Mouse (Mus musculus): ENCODE results near the gene Slc30a3. TPM values are rescaled to one million over a fixed set of nuclear protein-coding genes. Genes with fewer than 3 reads are reported as not detected.

The Slc30a3 gene
- polyA plus RNA-seq, 1 experiment from 2014 or later, result 0.48 TPM

GRCm38 (mm10) chr5:31082935-31083625 is 25.0 kb downstream of the Slc30a3 start:
- H3K27ac ChIP-seq (ENCODE audit: low read length), result no peak overlapping the region
- no peaks in the 10 kb centered on the region; the same call in 1 of the 2 replicates for H3K27me3 ChIP-seq (ENCODE audit: control insufficient read depth, insufficient read depth, low read depth, low read length)
- no peaks in the 10 kb centered on the region for H3K9me3 ChIP-seq (replicated peaks; ENCODE audit: control insufficient read depth, low read length)
- ATAC-seq (ENCODE audit: low read depth), result no peak
- H3K4me3 ChIP-seq (ENCODE audit: low read depth, low read length), result no peak overlapping the region
- peaks cover 3% of the 10 kb centered on the region; the same call in 1 of the 2 replicates for H3K36me3 ChIP-seq (ENCODE audit: control insufficient read depth, insufficient read depth)
- H3K4me1 ChIP-seq (ENCODE audit: control insufficient read depth, low read depth, low read length), result no peaks in the 10 kb centered on the region; the same call in 1 of the 2 replicates
- no peak overlapping the region for H3K4me2 ChIP-seq (ENCODE audit: low read depth, low read length)
- 15% methylated on average over 12 of the region's 12 CpGs for WGBS (ENCODE audit: insufficient replicate concordance)
- H3K9ac ChIP-seq (ENCODE audit: low read depth, low read length), result no peak overlapping the region

- no peak for ATAC-seq (ENCODE audit: low read depth)
- Histone ChIP-seq H3K4me2 (ENCODE audit: low read depth, low read length) (no peak overlapping the region), H3K27me3 (ENCODE audit: control insufficient read depth, insufficient read depth, low read depth, low read length) (no peaks in the 10 kb centered on the region)
These were observed 25.7 kb downstream of the Slc30a3 start for GRCm38 (mm10) chr5:31082355-31082754.

GRCm38 (mm10) chr5:31081386-31081785 is 26.7 kb downstream of the Slc30a3 start:
- Histone ChIP-seq H3K36me3 (ENCODE audit: control insufficient read depth, insufficient read depth) (peaks cover 4% of the 10 kb centered on the region; the same call in 1 of the 2 replicates), H3K9ac (ENCODE audit: low read depth, low read length) (no peak overlapping the region), H3K4me2 (ENCODE audit: low read depth, low read length) (no peak overlapping the region), H3K27me3 (ENCODE audit: control insufficient read depth, insufficient read depth, low read depth, low read length) (no peaks in the 10 kb centered on the region), H3K27ac (ENCODE audit: low read length) (no peak overlapping the region), H3K4me1 (ENCODE audit: control insufficient read depth, low read depth, low read length) (no peaks in the 10 kb centered on the region; the same call in 1 of the 2 replicates), H3K4me3 (ENCODE audit: low read depth, low read length) (no peak overlapping the region), H3K9me3 (replicated peaks; ENCODE audit: control insufficient read depth, low read length) (no peaks in the 10 kb centered on the region)
- no peak for ATAC-seq (ENCODE audit: low read depth)
- 68% methylated on average over 3 of the region's 3 CpGs for WGBS (ENCODE audit: insufficient replicate concordance)

More at GRCm38 (mm10) chr5:31082355-31082754, 25.7 kb downstream of the Slc30a3 start:
- Histone ChIP-seq H3K36me3 (ENCODE audit: control insufficient read depth, insufficient read depth) (peaks cover 4% of the 10 kb centered on the region; the same call in 1 of the 2 replicates), H3K4me3 (ENCODE audit: low read depth, low read length) (no peak overlapping the region), H3K9ac (ENCODE audit: low read depth, low read length) (no peak overlapping the region), H3K9me3 (replicated peaks; ENCODE audit: control insufficient read depth, low read length) (no peaks in the 10 kb centered on the region), H3K27ac (ENCODE audit: low read length) (no peak overlapping the region), H3K4me1 (ENCODE audit: control insufficient read depth, low read depth, low read length) (no peaks in the 10 kb centered on the region; the same call in 1 of the 2 replicates)
- 18% methylated on average over 5 of the region's 5 CpGs for WGBS (ENCODE audit: insufficient replicate concordance)

- Histone ChIP-seq H3K9ac (ENCODE audit: low read depth, low read length) (no peak overlapping the region), H3K27ac (ENCODE audit: low read length) (no peak overlapping the region), H3K4me2 (ENCODE audit: low read depth, low read length) (no peak overlapping the region), H3K36me3 (ENCODE audit: control insufficient read depth, insufficient read depth) (peaks cover 4% of the 10 kb centered on the region; the same call in 1 of the 2 replicates), H3K4me1 (ENCODE audit: control insufficient read depth, low read depth, low read length) (no peaks in the 10 kb centered on the region; the same call in 1 of the 2 replicates), H3K9me3 (replicated peaks; ENCODE audit: control insufficient read depth, low read length) (no peaks in the 10 kb centered on the region), H3K4me3 (ENCODE audit: low read depth, low read length) (no peak overlapping the region), H3K27me3 (ENCODE audit: control insufficient read depth, insufficient read depth, low read depth, low read length) (no peaks in the 10 kb centered on the region)
- WGBS (ENCODE audit: insufficient replicate concordance), result 55% methylated on average over 3 of the region's 3 CpGs
- ATAC-seq (ENCODE audit: low read depth), result no peak
These were observed 27.3 kb downstream of the Slc30a3 start for GRCm38 (mm10) chr5:31080795-31081164.

- no peak overlapping the region for H3K27ac ChIP-seq (ENCODE audit: low read length)
- ATAC-seq (ENCODE audit: low read depth), result no peak
- H3K9me3 ChIP-seq (replicated peaks; ENCODE audit: control insufficient read depth, low read length), result no peaks in the 10 kb centered on the region
- 75% methylated on average over 13 of the region's 13 CpGs for WGBS (ENCODE audit: insufficient replicate concordance)
- H3K4me2 ChIP-seq (ENCODE audit: low read depth, low read length), result no peak overlapping the region
- peaks cover 4% of the 10 kb centered on the region; the same call in 1 of the 2 replicates for H3K36me3 ChIP-seq (ENCODE audit: control insufficient read depth, insufficient read depth)
- H3K9ac ChIP-seq (ENCODE audit: low read depth, low read length), result no peak overlapping the region
- H3K4me3 ChIP-seq (ENCODE audit: low read depth, low read length), result no peak overlapping the region
- no peaks in the 10 kb centered on the region for H3K27me3 ChIP-seq (ENCODE audit: control insufficient read depth, insufficient read depth, low read depth, low read length)
- H3K4me1 ChIP-seq (ENCODE audit: control insufficient read depth, low read depth, low read length), result no peaks in the 10 kb centered on the region; the same call in 1 of the 2 replicates
These were observed 27.8 kb downstream of the Slc30a3 start for GRCm38 (mm10) chr5:31080059-31080794.

- H3K36me3 ChIP-seq (ENCODE audit: control insufficient read depth, insufficient read depth), result peaks cover 21% of the 10 kb centered on the region
- WGBS (ENCODE audit: insufficient replicate concordance), result 83% methylated on average over 13 of the region's 13 CpGs
- H3K9ac ChIP-seq (ENCODE audit: low read depth, low read length), result no peak overlapping the region
- H3K27ac ChIP-seq (ENCODE audit: low read length), result no peak overlapping the region
- H3K4me3 ChIP-seq (ENCODE audit: low read depth, low read length), result no peak overlapping the region
- no peaks in the 10 kb centered on the region for H3K9me3 ChIP-seq (replicated peaks; ENCODE audit: control insufficient read depth, low read length)
- H3K4me2 ChIP-seq (ENCODE audit: low read depth, low read length), result no peak overlapping the region
- no peaks in the 10 kb centered on the region for H3K4me1 ChIP-seq (ENCODE audit: control insufficient read depth, low read depth, low read length)
- ATAC-seq (ENCODE audit: low read depth), result no peak
- no peaks in the 10 kb centered on the region for H3K27me3 ChIP-seq (ENCODE audit: control insufficient read depth, insufficient read depth, low read depth, low read length)
These were observed 31.7 kb downstream of the Slc30a3 start for GRCm38 (mm10) chr5:31076346-31076745.

- Histone ChIP-seq H3K9me3 (replicated peaks; ENCODE audit: control insufficient read depth, low read length) (no peaks in the 10 kb centered on the region), H3K4me1 (ENCODE audit: control insufficient read depth, low read depth, low read length) (no peaks in the 10 kb centered on the region), H3K4me2 (ENCODE audit: low read depth, low read length) (no peak overlapping the region), H3K9ac (ENCODE audit: low read depth, low read length) (no peak overlapping the region), H3K27ac (ENCODE audit: low read length) (no peak overlapping the region), H3K36me3 (ENCODE audit: control insufficient read depth, insufficient read depth) (peaks cover 37% of the 10 kb centered on the region), H3K27me3 (ENCODE audit: control insufficient read depth, insufficient read depth, low read depth, low read length) (no peaks in the 10 kb centered on the region), H3K4me3 (ENCODE audit: low read depth, low read length) (no peak overlapping the region)
- ATAC-seq (ENCODE audit: low read depth), result no peak
- WGBS (ENCODE audit: insufficient replicate concordance), result 83% methylated on average over 12 of the region's 12 CpGs
These were observed 34.9 kb downstream of the Slc30a3 start for GRCm38 (mm10) chr5:31073176-31073575.

GRCm38 (mm10) chr5:31071821-31072220 is 36.2 kb downstream of the Slc30a3 start:
- WGBS (ENCODE audit: insufficient replicate concordance), result 86% methylated on average over 11 of the region's 11 CpGs
- Histone ChIP-seq H3K9ac (ENCODE audit: low read depth, low read length) (no peak overlapping the region), H3K9me3 (replicated peaks; ENCODE audit: control insufficient read depth, low read length) (no peaks in the 10 kb centered on the region), H3K36me3 (ENCODE audit: control insufficient read depth, insufficient read depth) (peaks cover 43% of the 10 kb centered on the region), H3K27me3 (ENCODE audit: control insufficient read depth, insufficient read depth, low read depth, low read length) (no peaks in the 10 kb centered on the region), H3K4me1 (ENCODE audit: control insufficient read depth, low read depth, low read length) (no peaks in the 10 kb centered on the region), H3K27ac (ENCODE audit: low read length) (no peak overlapping the region), H3K4me2 (ENCODE audit: low read depth, low read length) (no peak overlapping the region), H3K4me3 (ENCODE audit: low read depth, low read length) (no peak overlapping the region)
- ATAC-seq (ENCODE audit: low read depth), result no peak

GRCm38 (mm10) chr5:31071059-31071458 is 37.0 kb downstream of the Slc30a3 start:
- H3K9me3 ChIP-seq (replicated peaks; ENCODE audit: control insufficient read depth, low read length), result no peaks in the 10 kb centered on the region
- H3K27me3 ChIP-seq (ENCODE audit: control insufficient read depth, insufficient read depth, low read depth, low read length), result no peaks in the 10 kb centered on the region
- no peak for ATAC-seq (ENCODE audit: low read depth)
- peaks cover 43% of the 10 kb centered on the region for H3K36me3 ChIP-seq (ENCODE audit: control insufficient read depth, insufficient read depth)
- no peaks in the 10 kb centered on the region for H3K4me1 ChIP-seq (ENCODE audit: control insufficient read depth, low read depth, low read length)
- WGBS (ENCODE audit: insufficient replicate concordance), result 80% methylated on average over 2 of the region's 2 CpGs
- H3K4me2 ChIP-seq (ENCODE audit: low read depth, low read length), result no peak overlapping the region
- H3K9ac ChIP-seq (ENCODE audit: low read depth, low read length), result no peak overlapping the region
- no peak overlapping the region for H3K4me3 ChIP-seq (ENCODE audit: low read depth, low read length)
- no peak overlapping the region for H3K27ac ChIP-seq (ENCODE audit: low read length)
